Mouse (Mus musculus) pancreas, adult 10 weeks (tissue): Measurements from ENCODE around the gene Olfr172. TPM values are rescaled to one million over a fixed set of nuclear protein-coding genes. Genes with fewer than 3 reads are reported as not detected.

Experiments
- polyA plus RNA-seq: library from polyadenylated mRNA; stranded (reverse); fragments of 350-450 nt; fragmentation: Illumina TruSeq; extraction: RNeasy Lipid Tissue Mini Kit (QIAGEN cat#74804); gene quantifications from one replicate; pipeline ENCODE4 v1.2.3, GENCODE M21; 2015; ENCODE audit warnings: low read depth, low replicate concordance; ENCODE audit not compliant: insufficient read depth

Gene Olfr172
- not detected for polyA plus RNA-seq

GRCm38 (mm10) chr16:58763076-58763475 is at the start of gene Olfr172:
TSS of gene Olfr172 (minus strand) at chr16:58763176.

GRCm38 (mm10) chr16:58800168-58800567 is 37.2 kb upstream of the Olfr172 start, which contains the start of gene Olfr173:
TSS of gene Olfr173 (minus strand) at chr16:58800268.

DNA sequence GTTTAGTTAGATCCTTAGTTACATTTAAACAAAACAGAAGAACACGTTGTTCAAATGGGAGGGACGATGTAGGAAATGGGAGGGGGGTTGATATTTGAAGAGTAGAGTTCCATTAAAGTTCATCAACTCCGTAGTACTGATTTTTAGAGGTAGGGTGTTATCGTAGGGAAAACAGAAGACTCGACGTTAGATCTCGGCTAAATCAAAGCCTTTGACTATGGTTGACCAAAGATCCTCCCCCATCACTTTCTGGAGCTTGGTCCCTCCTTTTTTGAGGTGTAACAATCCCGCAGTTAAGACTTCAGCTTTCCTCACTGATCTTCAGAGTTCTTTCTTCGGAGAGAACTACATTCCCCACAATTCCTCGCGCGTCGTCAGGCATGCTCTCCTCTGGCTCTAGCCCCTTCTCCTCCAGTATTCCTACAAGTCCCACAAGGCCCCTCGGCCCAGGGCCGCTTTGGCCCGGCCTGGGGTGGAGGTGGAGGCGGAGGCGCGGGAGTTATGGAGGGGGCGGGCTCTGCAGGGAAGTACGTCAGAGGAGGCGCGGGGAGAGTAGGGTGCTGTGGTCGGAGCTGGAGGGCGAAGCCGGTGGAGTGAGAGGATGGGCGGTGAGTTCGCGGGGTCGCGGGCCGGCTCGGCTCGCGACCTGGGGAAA is 35.4 kb downstream of the Olfr172 start, which contains the start of gene Cldnd1:
Cldnd1 (plus strand) TSS at position 434 of the 655 bp plus-strand sequence.

GRCm38 (mm10) chr16:58718666-58719120 is 44.3 kb downstream of the Olfr172 start, which contains the start of gene Gpr15:
TSS of gene Gpr15 (minus strand) at chr16:58719070.

Other genes starting within 250 kb of the Olfr172 start
- gene St3gal6, start 238.9 kb downstream of the Olfr172 start, polyA plus RNA-seq = 6.1 TPM
- gene Gm813, start 146.2 kb downstream of the Olfr172 start, polyA plus RNA-seq = not detected
- gene E330017A01Rik, start 124.4 kb downstream of the Olfr172 start, polyA plus RNA-seq = not detected
- gene Cpox, start 92.9 kb downstream of the Olfr172 start, polyA plus RNA-seq = 4.4 TPM
- not detected for gene Gpr15, start 44.1 kb downstream of the Olfr172 start, polyA plus RNA-seq
- gene Cldnd1, start 35.3 kb downstream of the Olfr172 start, polyA plus RNA-seq = 11.4 TPM
- gene Olfr173, start 37.1 kb upstream of the Olfr172 start, polyA plus RNA-seq = not detected
- not detected for gene Olfr175-ps1, start 63.6 kb upstream of the Olfr172 start, polyA plus RNA-seq
- not detected for gene Olfr177, start 111.6 kb upstream of the Olfr172 start, polyA plus RNA-seq
- not detected for gene Olfr178, start 128.9 kb upstream of the Olfr172 start, polyA plus RNA-seq
- not detected for gene Olfr181, start 165.6 kb upstream of the Olfr172 start, polyA plus RNA-seq
- gene Olfr180, start 166.2 kb upstream of the Olfr172 start, polyA plus RNA-seq = not detected
- gene Olfr183, start 232.2 kb upstream of the Olfr172 start, polyA plus RNA-seq = not detected